Mouse (Mus musculus) heart, postnatal 36 days (tissue): ENCODE measurements around the gene Vmn1r129. TPM values are rescaled to one million over a fixed set of nuclear protein-coding genes. Genes with fewer than 3 reads are reported as not detected.
"Not testable (repeated sequence)": the region's sequence is repeated elsewhere in the genome, so short reads cannot be mapped to it uniquely, and the experiment has no call there.

Experiments used
- DNase-seq, 2 experiments: peaks; one replicate each; pipeline ENCODE4 v3.0.0; 2021 to 2022
- intact Hi-C: fragments of 180-260 bp; cut with DNase I; formaldehyde crosslinking; loops from one replicate; pipeline ENCODE4 v1.15.1; 2025
- total RNA-seq, 2 experiments: library from RNA; stranded (reverse); gene quantifications; 2 replicates each; pipeline ENCODE4 v1.2.3; 2021

Gene Vmn1r129
- not detected for total RNA-seq

GRCm38 (mm10) chr7:21361191-21361590 is at the start of gene Vmn1r129:
TSS of gene Vmn1r129 (minus strand) at chr7:21361291.
- intact Hi-C loops, DNase-seq: not testable (repeated sequence)

GRCm38 (mm10) chr7:21349073-21349472 is 12.0 kb downstream of the Vmn1r129 start, which contains the start of gene Vmn1r128:
TSS of gene Vmn1r128 (plus strand) at chr7:21349373.
- intact Hi-C loops, DNase-seq: not testable (repeated sequence)

- DNase-seq, intact Hi-C loops: not testable (repeated sequence)
These were observed 41.3 kb downstream of the Vmn1r129 start, which contains the start of gene Vmn1r127 for GRCm38 (mm10) chr7:21319761-21320160. TSS of gene Vmn1r127 (minus strand) at chr7:21319861.

Other genes with a start within 250 kb of the Vmn1r129 start
- gene Vmn1r122, start 227.2 kb downstream of the Vmn1r129 start, total RNA-seq = not detected
- gene Vmn1r123, start 199.1 kb downstream of the Vmn1r129 start, total RNA-seq = not detected
- gene Gm5157, start 170.9 kb downstream of the Vmn1r129 start, total RNA-seq = not detected
- not detected for gene Vmn1r124, start 100.7 kb downstream of the Vmn1r129 start, total RNA-seq
- gene Vmn1r125, start 89.1 kb downstream of the Vmn1r129 start, total RNA-seq = not detected
- not detected for gene Vmn1r126, start 59.8 kb downstream of the Vmn1r129 start, total RNA-seq
- gene Vmn1r127, start 41.4 kb downstream of the Vmn1r129 start, total RNA-seq = not detected
- not detected for gene Vmn1r128, start 11.9 kb downstream of the Vmn1r129 start, total RNA-seq
- not detected for gene Gm6882, start 71.5 kb upstream of the Vmn1r129 start, total RNA-seq
- gene Vmn1r130, start 150.5 kb upstream of the Vmn1r129 start, total RNA-seq = not detected
- not detected for gene Vmn1r131, start 184.8 kb upstream of the Vmn1r129 start, total RNA-seq